Mouse (Mus musculus): Measurements from ENCODE around the gene Fcer1g. TPM values are rescaled to one million over a fixed set of nuclear protein-coding genes. Genes with fewer than 3 reads are reported as not detected.

Gene Fcer1g
- polyA plus RNA-seq, 1 experiment, result 13.2 TPM

DNA sequence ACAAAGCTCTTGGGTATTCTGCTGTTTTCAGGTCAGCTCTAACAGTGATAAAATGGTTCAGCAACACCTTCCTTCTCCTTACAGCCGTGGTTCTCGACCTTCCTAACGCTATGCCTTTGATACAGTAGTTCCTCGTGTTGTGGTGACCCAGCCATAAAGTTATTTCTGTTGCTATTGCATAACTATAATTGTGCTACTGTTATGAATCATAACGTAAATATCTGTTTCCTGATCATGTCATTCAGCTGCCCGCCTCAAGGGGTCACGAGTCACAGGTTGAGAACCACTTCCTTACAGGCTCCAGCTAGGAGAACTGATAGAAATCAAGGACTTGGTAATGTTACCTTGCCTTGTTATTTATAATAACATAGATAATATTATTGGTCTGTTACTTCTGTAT is 49.9 kb downstream of the Fcer1g start:
- Histone ChIP-seq H3K27me3 (ENCODE audit: control insufficient read depth, insufficient read depth, low read length) (no peaks in the 10 kb centered on the region; the same call in 1 of the 2 replicates), H3K27ac (ENCODE audit: insufficient read depth, low read length) (no peak overlapping the region), H3K4me1 (ENCODE audit: control insufficient read depth, insufficient read depth, low read length) (no peaks in the 10 kb centered on the region), H3K4me3 (replicated peaks; ENCODE audit: insufficient read depth, low read depth, low read length) (no peak overlapping the region)
- WGBS, result 81% methylated on average over 7 of the region's 7 CpGs
- DNase-seq, result no peak
- no peak for TF ChIP-seq POLR2A (IDR thresholded peaks at IDR 0.05; ENCODE audit: borderline replicate concordance, insufficient read depth, low read length)
- TF ChIP-seq CTCF (IDR thresholded peaks at IDR 0.05; ENCODE audit: borderline replicate concordance, insufficient read depth, low read depth, low read length), result no peak

- Histone ChIP-seq H3K27me3 (ENCODE audit: control insufficient read depth, insufficient read depth, low read length) (no peaks in the 10 kb centered on the region), H3K4me1 (ENCODE audit: control insufficient read depth, insufficient read depth, low read length) (no peaks in the 10 kb centered on the region), H3K4me3 (replicated peaks; ENCODE audit: insufficient read depth, low read depth, low read length) (no peak overlapping the region), H3K27ac (ENCODE audit: insufficient read depth, low read length) (no peak overlapping the region)
- no peak for TF ChIP-seq CTCF (IDR thresholded peaks at IDR 0.05; ENCODE audit: borderline replicate concordance, insufficient read depth, low read depth, low read length)
- no peak for TF ChIP-seq POLR2A (IDR thresholded peaks at IDR 0.05; ENCODE audit: borderline replicate concordance, insufficient read depth, low read length)
- no peak for DNase-seq
- 62% methylated on average over 3 of the region's 3 CpGs for WGBS
Measured at GRCm38 (mm10) chr1:171183620-171184019, 50.5 kb downstream of the Fcer1g start.

- H3K27ac ChIP-seq (ENCODE audit: insufficient read depth, low read length), result no peak overlapping the region
- H3K4me3 ChIP-seq (replicated peaks; ENCODE audit: insufficient read depth, low read depth, low read length), result no peak overlapping the region
- no peaks in the 10 kb centered on the region for H3K4me1 ChIP-seq (ENCODE audit: control insufficient read depth, insufficient read depth, low read length)
- WGBS, result 77% methylated on average over 3 of the region's 3 CpGs
- no peak for TF ChIP-seq CTCF (IDR thresholded peaks at IDR 0.05; ENCODE audit: borderline replicate concordance, insufficient read depth, low read depth, low read length)
- no peak for TF ChIP-seq POLR2A (IDR thresholded peaks at IDR 0.05; ENCODE audit: borderline replicate concordance, insufficient read depth, low read length)
- H3K27me3 ChIP-seq (ENCODE audit: control insufficient read depth, insufficient read depth, low read length), result no peaks in the 10 kb centered on the region
- DNase-seq, result no peak
Measured at GRCm38 (mm10) chr1:171183025-171183424, 51.1 kb downstream of the Fcer1g start.

Other genes with a start within 250 kb of the Fcer1g start
- 0.18 and 0.22 TPM in 2 replicates for gene Fcgr4, start 215.4 kb downstream of the Fcer1g start, polyA plus RNA-seq (2012; rRNA removed)
- gene Fcgr3, start 169.4 kb downstream of the Fcer1g start, polyA plus RNA-seq (2012; rRNA removed), result 5.2 and 6.0 TPM in 2 replicates
- gene Cfap126, start 120.4 kb downstream of the Fcer1g start, polyA plus RNA-seq (2012; rRNA removed), result 5.6 and 8.0 TPM in 2 replicates
- gene Sdhc, start 83.8 kb downstream of the Fcer1g start, polyA plus RNA-seq (2012; rRNA removed), result 302 and 305 TPM in 2 replicates
- 0.16 and 0.34 TPM in 2 replicates for gene Mpz, start 83.7 kb downstream of the Fcer1g start, polyA plus RNA-seq (2012; rRNA removed)
- gene Pcp4l1, start 38.1 kb downstream of the Fcer1g start, polyA plus RNA-seq (2012; rRNA removed), result 195 and 252 TPM in 2 replicates
- gene Nr1i3, start 20.4 kb downstream of the Fcer1g start, polyA plus RNA-seq (2012; rRNA removed), result 0.19 and 0.23 TPM in 2 replicates
- 85.5 and 92.7 TPM in 2 replicates for gene Tomm40l, start 11.9 kb downstream of the Fcer1g start, polyA plus RNA-seq (2012; rRNA removed)
- gene Apoa2, start 9.3 kb downstream of the Fcer1g start, polyA plus RNA-seq (2012; rRNA removed), result 4.1 and 6.3 TPM in 2 replicates
- 26.1 and 29.8 TPM in 2 replicates for gene Adamts4, start 16.1 kb upstream of the Fcer1g start, polyA plus RNA-seq (2012; rRNA removed)
- 282 and 283 TPM in 2 replicates for gene Ndufs2, start 17.0 kb upstream of the Fcer1g start, polyA plus RNA-seq (2012; rRNA removed)
- 69.6 and 72.2 TPM in 2 replicates for gene B4galt3, start 36.0 kb upstream of the Fcer1g start, polyA plus RNA-seq (2012; rRNA removed)
- gene Ppox, start 46.8 kb upstream of the Fcer1g start, polyA plus RNA-seq (2012; rRNA removed), result 76.9 and 81.2 TPM in 2 replicates
- 76.6 and 77.5 TPM in 2 replicates for gene Usp21, start 53.6 kb upstream of the Fcer1g start, polyA plus RNA-seq (2012; rRNA removed)
- gene Ufc1, start 60.7 kb upstream of the Fcer1g start, polyA plus RNA-seq (2012; rRNA removed), result 96.4 and 109 TPM in 2 replicates
- 54.4 and 56.4 TPM in 2 replicates for gene Dedd, start 94.8 kb upstream of the Fcer1g start, polyA plus RNA-seq (2012; rRNA removed)
- 68.2 TPM in 2 replicates for gene Nit1, start 111.3 kb upstream of the Fcer1g start, polyA plus RNA-seq (2012; rRNA removed)
- 129 and 135 TPM in 2 replicates for gene Pfdn2, start 111.3 kb upstream of the Fcer1g start, polyA plus RNA-seq (2012; rRNA removed)
- 7.9 and 8.2 TPM in 2 replicates for gene Klhdc9, start 126.4 kb upstream of the Fcer1g start, polyA plus RNA-seq (2012; rRNA removed)
- 11.9 and 12.5 TPM in 2 replicates for gene Nectin4, start 135.7 kb upstream of the Fcer1g start, polyA plus RNA-seq (2012; rRNA removed)
- gene Arhgap30, start 154.6 kb upstream of the Fcer1g start, polyA plus RNA-seq (2012; rRNA removed), result 0.65 and 0.68 TPM in 2 replicates
- gene Usf1, start 176.9 kb upstream of the Fcer1g start, polyA plus RNA-seq (2012; rRNA removed), result 98.7 and 107 TPM in 2 replicates
- 2.2 and 3.2 TPM in 2 replicates for gene Tstd1, start 184.5 kb upstream of the Fcer1g start, polyA plus RNA-seq (2012; rRNA removed)
- 8.7 and 10.1 TPM in 2 replicates for gene F11r, start 203.2 kb upstream of the Fcer1g start, polyA plus RNA-seq (2012; rRNA removed)

All from cerebellum, adult 2 months (tissue).